Mouse (Mus musculus): ENCODE measurements around the gene Tnfsf12.
"Not testable (repeated sequence)": the region's sequence is repeated elsewhere in the genome, so short reads cannot be mapped to it uniquely, and the experiment has no call there.

The Tnfsf12 gene

GRCm38 (mm10) chr11:69695361-69696181 is at the start of gene Tnfsf12, which contains the start of gene Tnfsfm13:
Gene Tnfsf12, minus strand, starts transcription at chr11:69695849.
Gene Tnfsfm13, minus strand, starts transcription at chr11:69696098.
- no peak for DNase-seq (ENCODE audit: low read depth, low spot score)

GRCm38 (mm10) chr11:69731408-69731807 is 35.8 kb upstream of the Tnfsf12 start:
- not testable (repeated sequence) for DNase-seq (ENCODE audit: low read depth, low spot score)

GRCm38 (mm10) chr11:69729063-69729462 is 33.4 kb upstream of the Tnfsf12 start:
- peak; percentile 9 for DNase-seq (ENCODE audit: low read depth, low spot score)

GRCm38 (mm10) chr11:69725951-69726350 is 30.3 kb upstream of the Tnfsf12 start:
- DNase-seq (ENCODE audit: low read depth, low spot score) = no peak

- DNase-seq (ENCODE audit: low read depth, low spot score) = no peak
These were observed 27.4 kb upstream of the Tnfsf12 start for GRCm38 (mm10) chr11:69723074-69723473.

- no peak for DNase-seq (ENCODE audit: low read depth, low spot score)
These were observed 25.2 kb upstream of the Tnfsf12 start for GRCm38 (mm10) chr11:69720852-69721251.

- DNase-seq (ENCODE audit: low read depth, low spot score) = no peak
These were observed 23.8 kb upstream of the Tnfsf12 start for GRCm38 (mm10) chr11:69719423-69719822.

GRCm38 (mm10) chr11:69718661-69719060 is 23.0 kb upstream of the Tnfsf12 start:
- DNase-seq (ENCODE audit: low read depth, low spot score) = no peak

- DNase-seq (ENCODE audit: low read depth, low spot score) = no peak
These were observed 21.3 kb upstream of the Tnfsf12 start for GRCm38 (mm10) chr11:69716953-69717352.

GRCm38 (mm10) chr11:69715929-69716328 is 20.3 kb upstream of the Tnfsf12 start:
- DNase-seq (ENCODE audit: low read depth, low spot score) = no peak

- DNase-seq (ENCODE audit: low read depth, low spot score) = no peak
These were observed 19.8 kb upstream of the Tnfsf12 start for GRCm38 (mm10) chr11:69715482-69715881.

- no peak for DNase-seq (ENCODE audit: low read depth, low spot score)
These were observed 19.1 kb upstream of the Tnfsf12 start for GRCm38 (mm10) chr11:69714636-69715329.

GRCm38 (mm10) chr11:69712954-69713672 is 17.5 kb upstream of the Tnfsf12 start:
- DNase-seq (ENCODE audit: low read depth, low spot score) = no peak

- no peak for DNase-seq (ENCODE audit: low read depth, low spot score)
These were observed 15.4 kb upstream of the Tnfsf12 start for GRCm38 (mm10) chr11:69711082-69711481.

GRCm38 (mm10) chr11:69710470-69710869 is 14.8 kb upstream of the Tnfsf12 start:
- no peak for DNase-seq (ENCODE audit: low read depth, low spot score)

- no peak for DNase-seq (ENCODE audit: low read depth, low spot score)
These were observed 14.2 kb upstream of the Tnfsf12 start for GRCm38 (mm10) chr11:69709554-69710446.

- DNase-seq (ENCODE audit: low read depth, low spot score) = no peak
These were observed 13.1 kb upstream of the Tnfsf12 start for GRCm38 (mm10) chr11:69708614-69709265.

- no peak for DNase-seq (ENCODE audit: low read depth, low spot score)
These were observed 12.3 kb upstream of the Tnfsf12 start for GRCm38 (mm10) chr11:69707873-69708381.

- DNase-seq (ENCODE audit: low read depth, low spot score) = no peak
These were observed 11.8 kb upstream of the Tnfsf12 start for GRCm38 (mm10) chr11:69707480-69707847.

- DNase-seq (ENCODE audit: low read depth, low spot score) = no peak
These were observed 11.3 kb upstream of the Tnfsf12 start for GRCm38 (mm10) chr11:69706775-69707479.
